Mouse (Mus musculus): ENCODE results near the gene 4921536K21Rik.

The 4921536K21Rik gene

GRCm38 (mm10) chr11:3910513-3911310, 15.8 kb upstream of the 4921536K21Rik start:
- no peak for DNase-seq

GRCm38 (mm10) chr11:3909236-3909635, 14.3 kb upstream of the 4921536K21Rik start:
- DNase-seq, result no peak

DNA sequence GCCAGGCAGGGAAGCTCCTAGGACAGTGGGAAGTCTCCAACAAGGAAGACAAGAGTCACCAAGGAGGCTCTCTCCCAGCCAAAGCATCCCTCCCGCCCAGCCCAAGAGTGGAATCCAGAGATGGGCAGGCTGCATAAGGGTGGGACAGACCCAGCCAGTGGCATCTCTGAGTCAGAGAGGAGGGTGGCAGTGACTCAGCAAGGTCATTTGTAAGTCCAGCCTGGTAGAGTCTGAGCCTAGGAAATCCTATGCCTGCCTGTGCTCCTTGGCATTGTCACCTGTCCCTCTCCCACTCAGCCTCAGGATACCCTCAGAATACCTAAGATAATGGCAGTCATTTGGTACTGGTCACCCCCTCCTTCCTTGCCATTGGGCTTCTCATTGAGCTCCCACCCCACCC, 10.5 kb upstream of the 4921536K21Rik start:
- no peak for DNase-seq

GRCm38 (mm10) chr11:3904673-3905072, 9.8 kb upstream of the 4921536K21Rik start:
- DNase-seq, result no peak

GRCm38 (mm10) chr11:3903046-3903445, 8.1 kb upstream of the 4921536K21Rik start:
- no peak for DNase-seq

DNA sequence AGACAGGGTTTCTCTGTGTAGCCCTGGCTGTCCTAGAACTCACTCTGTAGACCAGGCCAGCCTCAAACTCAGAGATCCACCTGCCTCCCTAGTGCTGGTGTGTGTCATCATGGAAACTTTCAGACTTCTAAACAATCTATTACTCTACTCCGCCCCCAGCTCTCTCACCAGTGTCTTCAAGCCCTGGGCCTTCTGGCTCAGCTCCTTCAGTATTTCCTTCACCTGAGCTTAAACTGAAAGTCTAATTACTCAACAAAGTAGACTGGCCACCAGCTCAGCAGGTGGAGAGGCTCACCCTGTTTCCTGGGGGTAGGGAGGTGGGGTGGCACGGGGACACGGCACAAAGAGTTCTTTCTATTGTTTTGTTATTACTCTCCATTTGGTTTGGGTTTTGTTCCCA, 7.6 kb upstream of the 4921536K21Rik start:
- no peak for DNase-seq

- no peak for DNase-seq
These were observed 5.4 kb upstream of the 4921536K21Rik start for GRCm38 (mm10) chr11:3900296-3900695.

DNA sequence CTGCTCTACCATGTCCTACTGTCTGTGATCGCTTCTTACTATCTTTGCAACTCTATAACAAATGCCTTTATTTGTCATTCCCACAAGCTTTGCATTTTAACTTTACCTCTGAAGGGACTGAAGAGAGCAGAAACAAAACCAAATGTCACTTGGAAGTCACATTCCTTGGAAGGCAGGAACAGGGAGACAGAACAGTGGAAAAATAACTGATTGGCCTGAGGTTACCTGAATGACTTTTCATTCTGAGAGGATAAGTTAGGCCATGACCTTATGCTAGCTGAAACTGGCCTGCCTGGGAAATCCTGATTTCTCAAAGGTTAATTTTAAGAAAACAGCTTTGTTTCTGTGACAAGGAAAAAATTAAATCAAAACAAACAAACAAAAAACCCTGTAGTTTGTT, 1.0 kb upstream of the 4921536K21Rik start:
- DNase-seq, result no peak

DNA sequence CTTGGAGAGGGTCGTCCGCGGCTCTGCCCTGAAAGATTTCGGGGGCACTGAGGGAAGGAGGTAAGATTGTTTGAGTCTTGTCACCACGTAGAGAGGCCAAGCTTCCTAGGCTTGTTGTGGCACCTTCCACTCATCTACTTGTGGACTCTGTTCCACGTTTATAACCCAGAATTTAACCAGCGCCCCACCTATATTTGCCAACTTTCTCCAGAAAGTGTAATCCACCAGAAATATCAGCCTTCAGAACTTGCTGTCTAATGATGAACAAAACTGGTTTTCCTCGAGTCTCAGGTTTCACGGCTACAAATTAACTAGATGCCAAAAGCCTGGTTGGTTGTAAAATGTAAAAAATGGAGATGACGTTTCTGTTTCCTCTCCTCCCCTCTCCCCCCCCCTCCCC, 560 bp upstream of the 4921536K21Rik start:
- DNase-seq, result no peak

DNA sequence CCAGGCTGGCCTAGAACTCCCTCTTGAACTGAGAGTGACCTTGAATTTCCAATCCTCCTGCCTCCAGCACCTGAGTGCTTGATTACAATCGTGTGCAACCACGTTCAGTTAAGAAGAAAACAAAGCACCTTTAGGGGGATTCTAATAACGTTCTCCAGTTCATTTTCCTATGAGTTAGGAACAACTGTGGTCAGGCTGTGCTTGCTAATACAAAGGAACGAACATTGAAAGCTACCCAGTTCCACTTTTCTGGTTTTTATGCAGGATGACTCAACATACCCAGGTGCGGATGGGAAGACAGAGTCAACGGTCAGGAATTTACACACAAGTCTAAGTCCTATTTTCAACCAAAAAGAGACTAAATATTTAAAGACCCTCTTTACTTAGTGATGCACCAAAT, 928 bp downstream of the 4921536K21Rik start:
- DNase-seq, result no peak

DNA sequence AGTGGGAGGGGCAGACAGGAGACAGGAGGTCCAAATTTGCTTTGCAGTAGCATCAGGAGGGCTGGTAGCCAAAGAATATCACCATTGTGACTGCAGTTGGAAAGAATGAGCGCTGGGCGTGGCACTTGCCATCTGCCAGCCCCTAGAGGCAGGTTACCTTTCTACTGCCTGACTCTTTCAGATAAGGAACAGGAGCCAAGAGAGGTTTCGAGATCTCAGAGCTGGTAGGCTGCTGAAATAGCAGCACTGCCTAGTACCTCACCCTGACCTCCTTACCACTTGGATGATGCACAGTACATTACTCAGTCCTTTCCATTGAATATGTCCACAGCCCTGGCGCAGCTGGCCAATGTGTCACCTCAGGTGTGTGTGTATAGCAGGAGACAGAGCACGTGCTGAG, 7.6 kb downstream of the 4921536K21Rik start:
- no peak for DNase-seq

- DNase-seq, result no peak
These were observed 11.2 kb downstream of the 4921536K21Rik start for GRCm38 (mm10) chr11:3883711-3884110.

DNA sequence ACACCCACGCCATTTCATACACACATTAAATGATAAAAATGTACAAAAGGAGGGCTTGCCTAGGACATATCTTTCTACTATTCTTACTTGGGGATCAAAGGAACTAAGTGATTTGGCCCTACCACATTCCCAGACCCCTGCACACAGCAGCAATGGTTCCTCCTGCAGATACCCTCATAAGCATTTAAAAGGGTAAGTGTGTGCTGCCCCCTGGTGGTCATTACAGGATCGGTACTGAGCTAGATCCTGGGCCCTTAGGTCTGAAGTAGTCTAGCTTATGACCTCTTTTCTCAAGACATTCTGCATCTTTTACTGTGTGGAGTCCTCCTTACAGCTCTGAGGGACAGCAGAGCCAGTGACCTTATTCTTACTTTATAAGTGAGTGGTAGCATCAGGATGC, 15.1 kb downstream of the 4921536K21Rik start:
- peak; percentile 71 for DNase-seq

GRCm38 (mm10) chr11:3878660-3879059, 16.2 kb downstream of the 4921536K21Rik start:
- peak; percentile 7 for DNase-seq

DNA sequence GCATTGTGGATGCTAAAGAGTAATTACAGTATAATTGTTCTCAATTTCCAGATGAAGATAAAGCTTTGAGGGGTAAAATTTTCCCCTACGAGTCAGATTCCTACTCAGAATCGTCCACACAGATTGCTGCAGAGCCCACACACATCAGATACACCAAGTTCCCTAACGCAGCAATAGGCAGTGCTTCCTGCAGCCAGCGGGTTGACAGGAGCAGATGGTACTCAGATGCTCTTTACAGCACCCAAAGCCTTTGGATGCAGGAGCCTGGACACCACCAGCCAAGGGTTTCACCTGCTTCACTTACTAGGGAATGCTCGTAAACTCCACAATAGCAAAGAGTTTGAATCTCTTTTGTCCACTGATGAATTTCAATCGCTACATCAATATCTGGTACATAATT, 18.5 kb downstream of the 4921536K21Rik start:
- DNase-seq, result no peak

DNA sequence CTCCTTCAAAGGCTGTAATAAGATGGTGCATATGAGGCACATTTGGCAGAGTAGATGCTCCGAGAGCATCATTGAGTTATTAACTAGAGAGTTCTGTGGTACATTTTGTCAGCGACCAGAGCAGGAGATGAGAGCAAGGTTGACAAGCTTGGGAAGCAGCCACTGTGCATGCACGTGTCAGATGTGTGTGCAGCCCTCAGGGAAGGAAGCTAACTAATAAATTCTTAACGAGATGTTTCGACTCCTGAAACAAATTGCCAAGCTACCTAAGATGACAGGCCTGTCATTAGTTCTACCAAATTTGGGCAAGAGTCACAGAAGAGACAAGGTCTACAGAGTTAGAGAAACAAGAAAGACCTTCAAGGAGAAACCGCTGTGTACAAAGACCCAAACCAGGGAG, 30.6 kb downstream of the 4921536K21Rik start:
- no peak for DNase-seq

- peak; percentile 58 for DNase-seq
These were observed 31.3 kb downstream of the 4921536K21Rik start, which contains the start of gene Osbp2 for GRCm38 (mm10) chr11:3863454-3864112. Gene Osbp2, minus strand, starts transcription at chr11:3863903.

GRCm38 (mm10) chr11:3862661-3863453, 32.0 kb downstream of the 4921536K21Rik start:
- no peak for DNase-seq

DNA sequence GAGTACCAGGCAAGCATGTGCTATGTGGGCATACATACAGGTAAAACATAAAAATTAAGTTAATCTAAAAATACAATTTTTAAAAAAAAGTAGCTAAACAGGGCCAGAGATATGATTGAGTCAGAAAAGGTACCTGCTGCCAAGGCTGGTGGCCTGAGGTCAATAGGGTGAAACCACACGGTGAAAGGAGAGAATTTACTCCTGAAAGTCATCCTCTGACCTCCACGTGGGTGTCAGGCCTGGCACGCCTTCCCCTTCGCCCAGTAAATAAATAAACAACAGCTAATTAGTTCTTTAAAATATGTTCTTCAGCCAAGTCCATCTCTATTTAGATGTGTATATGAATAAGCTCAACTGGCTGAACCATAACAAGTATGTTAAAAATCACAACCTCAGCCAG, 34.5 kb downstream of the 4921536K21Rik start:
- DNase-seq, result no peak

DNA sequence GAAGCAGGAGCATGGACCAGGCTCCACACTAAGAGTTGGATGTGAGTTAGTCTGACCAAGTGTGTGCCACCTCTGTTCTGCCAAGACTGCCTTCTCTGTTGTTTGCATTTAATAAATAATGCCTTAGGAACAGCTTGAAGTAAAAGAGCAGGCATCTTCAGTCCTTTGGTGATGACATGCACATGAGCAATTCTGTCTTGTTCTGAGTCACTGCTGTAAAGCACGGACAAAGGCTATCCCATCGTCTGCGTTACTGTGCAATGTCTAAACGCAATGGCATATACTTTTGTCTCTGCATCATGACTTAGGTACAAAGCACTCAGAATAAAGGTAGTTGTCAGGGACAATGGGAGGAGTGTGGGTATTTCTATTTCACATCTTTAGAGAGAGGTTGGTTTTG, 35.1 kb downstream of the 4921536K21Rik start:
- DNase-seq, result no peak

DNA sequence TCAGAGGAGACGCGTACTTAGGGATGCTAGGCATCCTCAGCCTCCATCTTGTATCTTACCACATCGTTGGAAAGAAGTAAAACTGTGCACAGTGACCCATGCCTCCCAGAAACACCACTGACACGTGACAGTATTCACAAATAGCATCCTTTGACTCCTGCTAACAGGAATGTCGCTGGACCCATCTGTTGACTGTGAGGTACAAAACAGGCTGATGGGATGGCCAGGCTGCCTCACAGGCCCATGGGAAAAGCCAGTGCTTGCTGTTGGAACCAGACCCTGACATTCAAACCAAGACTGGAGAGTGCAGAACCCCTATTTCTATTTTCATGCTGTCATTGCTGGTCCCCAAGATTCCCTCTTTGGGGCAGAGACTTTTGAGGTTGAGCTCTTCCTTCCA, 37.0 kb downstream of the 4921536K21Rik start:
- DNase-seq, result no peak

GRCm38 (mm10) chr11:3855846-3856245, 39.1 kb downstream of the 4921536K21Rik start:
- DNase-seq, result no peak

DNA sequence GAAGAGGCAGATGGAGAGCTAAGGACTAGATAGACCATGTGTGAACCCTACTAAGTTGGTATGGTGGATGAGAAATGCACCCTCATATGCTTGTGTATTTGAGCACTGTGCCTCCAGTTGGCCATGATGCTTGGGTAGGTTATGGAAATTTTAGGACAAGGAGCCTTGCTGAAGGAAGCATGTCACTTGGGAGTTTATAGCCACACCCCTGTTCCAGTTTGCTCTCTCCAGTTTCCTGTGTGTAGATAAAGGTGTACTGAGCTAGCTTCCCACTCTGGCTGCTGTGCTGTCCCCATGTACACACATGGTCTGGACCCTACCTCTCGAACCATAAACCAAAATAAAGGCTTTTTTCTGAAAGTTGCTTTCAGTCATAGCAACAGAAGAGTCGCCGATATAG, 40.7 kb downstream of the 4921536K21Rik start:
- no peak for DNase-seq

Data from thymus, postnatal 25 days (tissue).